Mouse (Mus musculus) right cerebral cortex, postnatal 10 days (tissue): ENCODE results near the gene Fbxl16.

ENCODE experiments used
- DNase-seq, 2 experiments: peaks; one replicate each; pipeline ENCODE4 v3.0.0; 2021; ENCODE audit warnings: low spot score in 2 of 2

The Fbxl16 gene

DNA sequence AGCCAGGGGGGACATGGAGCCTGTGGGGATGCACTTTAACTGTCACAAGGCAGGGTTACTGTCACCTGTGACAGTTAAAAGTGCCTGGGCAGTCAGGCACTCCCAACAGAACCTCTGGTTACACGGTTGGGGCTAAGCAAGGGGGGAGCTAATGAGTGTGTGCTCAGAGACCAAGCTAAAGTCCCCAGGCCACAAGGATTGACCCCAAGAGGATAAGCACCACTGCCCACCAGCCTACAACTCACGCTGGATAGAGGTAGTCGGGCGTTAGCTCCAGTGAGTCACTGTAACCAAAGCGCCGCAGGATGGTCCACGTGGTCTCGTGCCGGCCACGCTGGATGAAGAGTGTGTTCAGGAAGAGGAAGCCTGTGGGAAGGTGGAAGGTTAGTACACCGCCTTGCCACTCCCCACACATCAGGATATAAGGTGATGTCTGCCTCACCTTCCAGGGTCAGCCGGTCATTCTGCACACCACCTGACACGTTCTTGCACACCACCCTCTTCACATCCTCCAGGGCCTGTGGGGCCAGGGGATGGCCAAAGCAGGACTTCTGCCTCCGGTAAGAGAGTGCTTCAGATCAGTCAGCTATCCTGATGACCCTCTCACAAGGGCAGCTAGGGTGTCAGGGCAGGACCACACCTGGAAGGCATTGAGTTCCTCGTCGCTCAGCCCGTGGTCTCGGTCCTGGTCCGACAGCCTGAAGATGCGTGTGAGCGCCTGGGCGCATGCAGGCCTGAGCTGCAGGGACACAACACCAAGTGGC lies 32.4 kb downstream of the Fbxl16 start, which contains the start of gene Gm20683:
Gene Gm20683, minus strand, starts transcription at position 647 of the 764 bp plus-strand sequence.
- DNase-seq: peak in 1 of 2 experiments; percentile 38

DNA sequence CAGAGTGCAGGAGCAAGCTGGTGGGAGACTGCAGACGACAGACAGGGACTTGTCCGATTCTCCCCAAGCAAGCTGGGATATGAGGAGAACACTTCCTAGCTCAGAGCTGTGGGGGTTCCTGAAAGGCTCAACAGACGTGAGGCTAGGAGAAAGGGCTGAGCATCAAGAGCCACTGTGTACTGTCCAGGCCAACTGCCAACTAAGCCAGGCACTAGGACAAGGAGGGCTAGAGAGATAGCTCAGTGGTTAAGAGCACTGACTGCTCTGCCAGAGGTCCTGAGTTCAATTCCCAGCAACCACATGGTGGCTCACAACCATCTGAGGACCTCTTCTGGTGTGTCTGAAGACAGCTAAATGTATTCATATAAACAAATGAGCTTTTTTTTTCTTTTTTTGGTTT lies 33.6 kb downstream of the Fbxl16 start:
- no peak for DNase-seq

- no peak for DNase-seq
These were observed 34.2 kb downstream of the Fbxl16 start for GRCm38 (mm10) chr17:25843122-25843521.

- no peak for DNase-seq
These were observed 34.9 kb downstream of the Fbxl16 start for GRCm38 (mm10) chr17:25843636-25844395.

- DNase-seq: peak; percentile 97 to 98
These were observed 35.6 kb downstream of the Fbxl16 start, which contains the start of gene Rhot2 for GRCm38 (mm10) chr17:25844396-25844901. Gene Rhot2 (minus strand): TSS chr17:25844851.

DNA sequence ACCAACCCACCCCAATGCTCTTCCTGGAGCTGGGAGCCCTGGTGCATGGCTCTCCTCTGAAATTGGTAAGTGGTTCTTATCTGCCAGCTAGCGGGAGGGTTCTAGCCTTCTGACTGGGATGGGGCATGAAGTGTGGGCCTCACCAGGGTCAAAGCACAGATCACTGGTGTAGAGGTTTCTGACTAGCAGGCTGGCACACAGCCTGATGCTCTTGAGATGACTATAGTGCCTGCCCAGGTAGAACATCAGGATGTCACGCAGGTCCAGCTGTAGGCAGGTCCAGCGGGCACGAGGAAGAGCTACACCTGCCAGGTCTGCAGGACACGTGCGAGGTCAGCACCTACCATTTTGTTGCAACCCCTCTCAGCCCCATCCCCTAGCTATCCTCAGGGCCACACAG lies 51.3 kb downstream of the Fbxl16 start:
- DNase-seq: no peak

- DNase-seq: peak; percentile 95 to 96
These were observed 52.2 kb downstream of the Fbxl16 start, which contains the start of gene Wdr90 for GRCm38 (mm10) chr17:25860832-25861703. Gene Wdr90 (minus strand): TSS chr17:25861501.

DNA sequence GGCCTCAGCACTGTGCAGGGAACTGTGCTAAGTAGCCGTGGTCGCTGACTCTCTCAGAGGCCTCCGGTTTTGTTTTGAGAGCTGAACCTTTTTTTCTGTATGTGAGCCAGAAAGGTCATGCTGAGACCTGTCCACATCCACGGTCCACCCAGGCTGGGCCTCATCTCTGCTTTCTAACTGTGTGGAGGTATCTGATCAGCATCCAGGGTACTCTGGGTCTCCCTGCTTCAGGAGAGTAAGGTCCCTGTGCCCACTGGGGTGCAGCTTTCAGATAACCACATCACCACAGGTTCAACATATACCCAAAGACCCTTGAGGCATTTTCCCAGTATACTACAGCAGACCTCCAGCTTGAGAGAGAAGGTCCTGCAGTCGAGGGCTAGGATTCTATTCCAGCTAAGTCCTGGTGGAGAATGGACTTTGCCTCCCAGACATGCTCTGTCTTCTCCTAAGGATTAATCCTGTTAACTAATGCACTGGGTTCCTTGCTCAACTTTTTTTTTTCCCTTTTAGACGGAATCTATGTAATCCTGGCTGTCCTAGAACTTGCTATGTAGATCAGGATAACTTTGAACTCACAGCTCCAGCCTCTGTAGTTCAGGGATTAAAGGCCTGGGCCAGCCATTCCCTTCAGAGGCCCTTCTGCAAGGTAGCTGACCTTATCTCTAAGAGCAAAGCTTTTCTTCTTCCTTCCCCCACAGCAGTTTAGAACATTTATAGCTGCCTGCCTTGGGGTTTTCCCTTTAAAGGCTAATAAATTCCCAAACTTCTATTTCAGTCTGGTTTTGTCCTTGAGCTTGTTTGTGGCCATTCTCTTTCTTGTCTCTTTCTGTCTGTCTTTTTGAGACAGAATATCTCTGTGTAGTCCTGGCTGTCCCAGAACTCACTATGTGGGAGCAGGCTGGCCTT lies 53.1 kb downstream of the Fbxl16 start:
- no peak for DNase-seq

DNA sequence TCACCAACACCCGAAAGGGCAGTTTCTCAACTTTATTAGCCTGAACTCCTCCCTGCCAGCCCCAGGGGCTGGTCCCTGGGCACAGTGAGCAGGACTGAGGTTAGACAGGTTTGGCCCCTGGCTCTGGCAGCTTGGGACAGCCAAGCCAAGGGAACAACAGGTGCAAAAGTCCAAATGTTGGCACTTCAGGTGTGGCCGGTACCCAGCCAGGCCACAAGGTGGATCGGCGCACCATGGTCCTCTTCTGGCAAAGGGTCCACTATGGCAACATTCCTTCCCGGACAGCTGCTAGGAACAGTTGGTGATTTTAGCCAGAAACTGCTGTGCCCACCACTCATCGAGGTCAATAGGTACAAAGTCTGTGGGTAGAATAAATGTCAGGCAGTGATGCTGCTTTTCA lies 54.8 kb downstream of the Fbxl16 start:
- DNase-seq: no peak

DNA sequence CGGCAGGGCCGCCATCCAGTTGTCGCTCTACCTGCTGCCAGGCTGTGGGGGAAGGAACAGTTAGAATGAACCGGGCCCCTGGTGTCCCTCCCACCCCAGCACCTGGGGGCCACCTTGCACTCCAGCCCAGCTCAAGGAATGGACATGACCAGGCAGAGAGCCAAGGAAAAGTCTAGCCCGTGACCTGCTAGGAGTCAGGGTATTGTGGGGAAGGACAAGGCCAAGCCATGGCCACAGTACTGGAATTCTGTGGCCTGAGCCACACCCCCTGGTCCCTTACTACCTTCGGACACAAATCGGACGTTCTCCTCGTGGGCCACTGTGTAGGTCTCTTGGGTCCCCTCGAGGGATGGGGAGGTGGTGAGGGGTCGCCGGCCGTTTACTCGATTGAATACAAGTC lies 55.4 kb downstream of the Fbxl16 start:
- no peak for DNase-seq

DNA sequence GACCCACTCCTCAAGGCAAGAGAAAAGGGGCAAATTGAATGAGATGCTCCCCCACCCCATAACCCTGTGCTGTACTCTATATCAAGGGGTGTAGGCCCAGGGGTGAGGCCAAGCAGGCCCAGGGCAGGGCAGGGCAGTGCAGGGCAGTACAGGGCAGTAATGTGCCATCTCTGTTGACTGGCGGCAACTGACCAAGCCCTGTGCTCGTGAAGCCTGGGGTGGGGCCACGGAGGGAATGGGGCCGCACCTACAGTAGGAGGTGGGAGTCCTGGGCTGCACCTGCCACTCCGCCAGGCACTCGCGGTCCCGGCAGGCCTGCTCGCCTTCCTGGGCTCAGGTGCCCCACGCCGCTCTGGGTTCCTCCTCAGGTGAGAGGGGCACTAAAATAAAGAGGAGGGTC lies 56.4 kb downstream of the Fbxl16 start:
- DNase-seq: peak in 1 of 2 experiments; percentile 33

DNA sequence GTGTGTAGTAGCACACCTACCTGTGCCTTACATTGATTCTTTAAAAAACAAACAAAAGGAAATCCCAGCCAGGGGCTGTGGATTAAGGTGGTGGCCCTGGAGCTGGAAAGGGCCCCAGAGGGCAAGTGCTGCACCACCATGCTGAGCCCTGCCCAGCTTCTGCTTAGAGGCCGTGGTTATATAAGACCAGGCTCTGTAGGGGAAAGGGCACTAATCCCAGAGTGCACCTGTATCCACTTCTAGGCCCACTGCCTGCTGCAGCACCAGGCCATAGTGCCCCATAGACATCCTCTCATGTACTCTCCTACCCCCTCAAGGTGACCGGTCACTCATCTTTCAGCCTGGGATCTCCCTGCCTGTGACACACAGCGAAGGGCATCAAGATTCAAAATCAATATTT lies 57.3 kb downstream of the Fbxl16 start:
- DNase-seq: no peak

DNA sequence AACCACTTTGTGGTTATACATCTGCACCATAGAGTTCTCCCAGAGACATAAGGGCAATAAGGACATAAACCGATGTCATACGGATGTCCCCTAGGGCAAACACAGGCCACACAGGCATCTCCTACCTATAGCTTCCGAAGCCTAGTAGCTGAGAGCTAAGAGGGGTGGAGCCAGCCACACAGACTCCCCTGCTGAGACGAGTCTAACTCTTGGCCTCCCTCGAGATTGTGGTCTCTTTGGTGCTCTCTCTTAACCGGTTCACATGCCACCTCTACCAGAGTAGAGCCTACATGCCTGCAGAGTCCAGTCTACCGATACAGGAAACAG lies 58.6 kb downstream of the Fbxl16 start:
- DNase-seq: no peak

DNA sequence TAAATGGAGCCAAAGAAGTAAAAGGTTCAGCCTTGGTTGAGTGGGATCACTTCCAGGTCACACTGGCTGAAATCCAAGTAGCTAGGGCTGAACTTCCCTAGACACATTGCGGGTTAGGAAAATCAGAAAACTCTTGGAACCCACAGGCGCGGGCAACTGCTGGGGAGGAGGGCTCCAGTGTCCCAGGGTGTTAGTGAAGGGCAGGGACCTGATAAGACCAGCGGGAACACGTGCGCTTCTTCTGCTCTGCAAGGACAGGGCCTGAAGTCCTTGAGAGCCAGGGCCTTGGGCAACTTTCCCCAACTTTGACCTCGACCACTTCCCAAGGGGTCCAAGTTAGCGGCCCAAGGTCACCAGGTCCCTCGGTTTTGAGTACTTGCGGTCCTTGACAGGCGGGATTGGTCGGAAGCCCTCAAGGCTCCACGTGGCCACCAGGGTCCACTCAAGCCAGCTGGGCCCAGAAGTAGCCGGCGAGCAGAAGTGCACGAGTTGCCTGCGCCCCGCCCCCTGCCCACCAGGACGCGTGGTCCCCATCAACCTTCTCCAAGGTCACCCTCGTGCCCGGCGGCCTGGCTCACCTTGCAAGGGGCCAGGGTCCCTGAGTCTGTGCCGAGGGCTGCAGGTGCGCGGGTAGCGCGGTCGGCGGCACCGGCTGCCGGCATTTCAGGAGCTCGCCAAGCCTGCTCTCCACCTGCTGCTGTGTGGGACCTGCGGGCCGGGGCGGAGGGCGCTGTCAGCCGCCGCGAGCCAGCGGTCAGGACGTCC lies 59.1 kb downstream of the Fbxl16 start:
- DNase-seq: peak in 1 of 2 experiments; percentile 67

DNA sequence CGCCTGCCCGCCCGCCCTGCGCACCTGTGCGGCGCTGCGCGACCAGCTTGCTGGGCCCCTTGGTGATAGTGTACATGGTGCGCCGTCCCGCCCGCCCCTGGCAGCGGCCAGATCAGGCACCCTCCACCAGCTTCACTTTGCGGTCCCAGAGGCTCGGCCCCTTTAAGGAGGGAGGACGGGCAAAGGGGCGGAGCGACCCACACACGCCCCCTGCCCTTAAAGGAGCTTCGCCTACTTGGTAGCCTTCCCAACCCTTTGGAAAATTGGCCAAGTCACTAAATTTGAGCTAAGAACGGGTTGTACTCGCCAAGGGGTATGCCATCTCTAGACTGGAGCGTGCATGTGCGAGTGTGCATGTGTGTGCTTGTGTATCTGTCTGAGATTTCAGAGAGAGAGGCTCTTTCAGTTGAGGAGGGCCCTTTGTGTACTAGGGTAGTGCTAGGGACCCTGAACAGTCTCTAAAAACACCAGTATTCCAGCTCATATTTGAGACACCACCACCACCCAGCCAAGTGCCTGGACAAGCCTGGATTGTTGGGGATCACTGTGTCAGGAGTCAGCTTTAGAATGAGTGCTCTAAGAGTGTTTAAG lies 59.8 kb downstream of the Fbxl16 start, which contains the start of gene Mcrip2:
Gene Mcrip2, minus strand, starts transcription at position 164 of the 591 bp plus-strand sequence.
- DNase-seq: peak; percentile 87 to 88

GRCm38 (mm10) chr17:25869498-25869897 lies 60.6 kb downstream of the Fbxl16 start:
- DNase-seq: no peak

- DNase-seq: no peak
These were observed 61.1 kb downstream of the Fbxl16 start for GRCm38 (mm10) chr17:25869954-25870353.
